Mouse (Mus musculus) midbrain, embryonic 12.5 days (tissue): ENCODE data around the gene Sec62. TPM values are rescaled to one million over a fixed set of nuclear protein-coding genes. Genes with fewer than 3 reads are reported as not detected.

Experiments
- polyA plus RNA-seq: library from polyadenylated mRNA; unstranded; fragments of >200 nt; fragmentation: Nextera tagmentation; extraction: Ambion mirVana; gene quantifications from 2 replicates; pipeline ENCODE4 v1.2.1, GENCODE M21; 2016

Sec62 gene
- polyA plus RNA-seq, 1 experiment from 2014 or later, result 80.2 TPM

Other genes starting within 250 kb of the Sec62 start
- 25.9 and 33.2 TPM in 2 replicates for gene Mecom, start 244.9 kb upstream of the Sec62 start, polyA plus RNA-seq
- gene Actrt3, start 192.9 kb upstream of the Sec62 start, polyA plus RNA-seq, result 0.18 TPM in 1 of 2 replicates, not detected in the other
- gene Mynn, start 190.8 kb upstream of the Sec62 start, polyA plus RNA-seq, result 34.7 and 39.6 TPM in 2 replicates
- not detected in 2 replicates for gene Lrriq4, start 148.4 kb upstream of the Sec62 start, polyA plus RNA-seq
- gene Lrrc34, start 145.0 kb upstream of the Sec62 start, polyA plus RNA-seq, result 0.88 and 1.3 TPM in 2 replicates
- gene Lrrc31, start 93.0 kb upstream of the Sec62 start, polyA plus RNA-seq, result not detected in 2 replicates
- gene Samd7, start 46.6 kb upstream of the Sec62 start, polyA plus RNA-seq, result not detected in 2 replicates
- 2.6 and 2.8 TPM in 2 replicates for gene Gpr160, start 63.1 kb downstream of the Sec62 start, polyA plus RNA-seq
- 5.8 and 6.2 TPM in 2 replicates for gene Phc3, start 176.5 kb downstream of the Sec62 start, polyA plus RNA-seq
- 33.1 and 39.2 TPM in 2 replicates for gene Prkci, start 202.9 kb downstream of the Sec62 start, polyA plus RNA-seq